Mouse (Mus musculus) spleen, postnatal 0 days (tissue): ENCODE results near the gene Mroh3. TPM values are rescaled to one million over a fixed set of nuclear protein-coding genes. Genes with fewer than 3 reads are reported as not detected.

ENCODE experiments used
- polyA plus RNA-seq: library from polyadenylated mRNA; unstranded; fragments of >200 nt; fragmentation: Nextera tagmentation; extraction: Ambion mirVana; gene quantifications from 2 replicates; pipeline ENCODE4 v1.2.1, GENCODE M21; 2015

Gene Mroh3
- not detected in 2 replicates for polyA plus RNA-seq

DNA sequence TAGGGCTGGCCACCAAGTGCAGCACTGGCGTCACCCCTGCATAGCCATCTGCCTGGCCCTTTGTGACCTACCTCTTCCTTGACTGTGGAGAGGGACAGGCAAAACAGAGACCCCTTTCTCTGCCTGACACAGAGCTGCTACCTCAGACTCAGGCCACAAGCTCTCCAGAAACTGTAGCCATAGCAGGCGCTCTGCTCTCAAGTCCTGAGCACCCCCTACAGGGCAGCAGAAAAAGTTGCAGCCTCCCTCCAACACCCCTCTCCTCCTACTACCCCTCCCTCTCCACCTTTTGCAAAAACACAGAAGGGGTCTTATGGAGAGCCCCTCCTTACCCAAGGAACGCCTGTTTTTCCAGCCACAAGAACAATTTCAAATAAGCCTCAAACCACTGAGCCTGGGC is at the start of gene Mroh3:
Gene Mroh3 (minus strand): TSS at position 26 of the 400 bp plus-strand sequence.

DNA sequence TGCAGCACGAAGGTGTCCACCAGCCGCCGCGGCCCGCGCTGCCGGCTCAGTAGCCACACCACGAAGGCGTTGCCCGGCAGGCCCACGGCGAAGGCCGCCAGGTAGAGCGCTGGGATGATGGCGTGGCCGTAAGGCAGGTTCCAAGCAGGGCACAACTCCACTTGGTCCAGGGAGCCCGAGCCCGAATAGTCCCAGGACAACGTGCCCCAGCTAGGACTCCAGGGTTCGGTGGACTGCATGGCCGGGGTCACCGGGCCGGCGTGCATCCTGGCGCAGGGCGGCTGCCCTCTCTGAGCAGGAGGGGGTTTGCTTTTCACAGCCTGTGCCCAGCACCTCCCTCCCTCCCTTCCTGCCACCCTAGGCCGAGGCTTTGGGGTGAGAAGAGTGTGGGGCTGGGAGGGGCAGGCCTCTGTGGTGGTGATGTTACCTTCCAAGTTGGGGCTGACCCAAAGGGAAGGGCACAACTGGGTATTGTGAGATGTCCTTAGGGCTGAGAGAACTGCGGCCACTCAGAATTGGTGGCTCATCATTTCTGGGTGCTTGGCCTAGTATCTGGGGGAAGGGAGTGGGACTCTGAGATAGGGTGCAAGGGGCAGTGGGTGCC is 48.1 kb upstream of the Mroh3 start, which contains the start of gene Gpr25:
Gene Gpr25 (minus strand): TSS at position 239 of the 604 bp plus-strand sequence.

DNA sequence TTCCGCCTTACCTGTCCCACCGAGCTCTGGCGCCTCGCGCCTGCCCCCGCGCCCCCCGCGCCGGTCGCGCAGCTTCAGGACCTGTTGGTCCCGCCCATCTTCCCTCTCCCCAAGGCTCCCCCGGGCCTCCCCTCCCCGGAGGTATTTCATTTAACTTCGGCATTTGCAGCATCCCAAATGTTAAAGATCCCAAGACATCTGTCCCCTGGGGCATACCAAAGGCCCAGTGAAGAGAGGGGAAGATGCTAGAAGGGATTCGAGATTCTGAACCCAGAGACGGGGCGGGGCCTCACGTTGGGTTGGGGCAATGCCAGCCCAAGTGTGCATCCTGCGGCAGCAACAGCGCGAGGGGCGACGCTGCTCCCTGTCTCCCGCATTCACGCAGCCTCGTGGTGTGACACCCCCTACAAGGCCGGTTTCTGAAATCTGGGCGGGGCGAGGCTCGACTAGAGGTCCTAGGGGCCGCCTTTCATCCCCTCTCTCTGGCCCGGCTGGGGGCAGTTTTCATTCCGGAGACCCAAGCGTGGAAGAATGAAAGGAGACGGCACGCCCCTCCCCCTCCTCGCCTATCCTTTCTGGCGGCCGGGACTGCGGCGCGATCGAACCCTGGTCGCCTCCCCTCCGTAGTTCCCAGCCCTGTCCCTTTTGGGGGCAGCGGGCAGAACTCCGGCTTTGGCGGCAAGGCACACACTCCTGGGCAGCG is 21.4 kb upstream of the Mroh3 start, which contains the start of gene Inava:
Gene Inava (minus strand): TSS at position 373 of the 703 bp plus-strand sequence.

Other genes starting within 250 kb of the Mroh3 start
- gene Igfn1, start 206.5 kb downstream of the Mroh3 start, polyA plus RNA-seq: not detected in 2 replicates
- 62.6 and 70.5 TPM in 2 replicates for gene Tmem9, start 204.7 kb downstream of the Mroh3 start, polyA plus RNA-seq
- gene Ascl5, start 162.0 kb downstream of the Mroh3 start, polyA plus RNA-seq: not detected in 2 replicates
- gene Cacna1s, start 160.1 kb downstream of the Mroh3 start, polyA plus RNA-seq: 0.05 and 0.08 TPM in 2 replicates
- 3.3 and 4.3 TPM in 2 replicates for gene Kif21b, start 81.4 kb downstream of the Mroh3 start, polyA plus RNA-seq
- 0.11 TPM in 1 of 2 replicates, not detected in the other for gene Inava, start 21.4 kb upstream of the Mroh3 start, polyA plus RNA-seq
- not detected in 2 replicates for gene Gpr25, start 48.0 kb upstream of the Mroh3 start, polyA plus RNA-seq
- 8.9 and 10.2 TPM in 2 replicates for gene Camsap2, start 133.3 kb upstream of the Mroh3 start, polyA plus RNA-seq
- 7.4 and 7.9 TPM in 2 replicates for gene Ddx59, start 202.4 kb upstream of the Mroh3 start, polyA plus RNA-seq